8 mouse cellular contexts compared by ENCODE assay signal in the genomic region with DNA sequence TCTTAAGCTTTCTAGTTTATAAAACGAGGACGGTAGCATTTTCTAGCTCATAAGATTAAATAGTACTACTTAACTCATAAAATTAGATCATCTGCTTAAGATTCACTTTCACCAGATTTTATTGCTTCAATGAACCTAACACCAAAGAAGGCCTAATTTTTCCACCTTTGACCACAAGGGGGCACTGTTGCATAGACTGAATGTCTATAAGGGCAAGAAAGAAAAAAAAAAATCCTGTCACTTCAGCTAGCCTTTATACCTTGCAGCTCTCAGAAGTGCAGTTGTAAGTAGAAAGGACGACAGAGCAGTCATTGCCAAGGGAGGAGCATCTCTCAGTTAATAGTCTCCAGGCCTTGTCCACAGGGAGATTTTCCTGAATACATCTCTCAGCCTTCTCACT.
DNase-seq lines count a peak whose midpoint lies in the region; TF ChIP-seq lines count a peak whose summit lies in the region.
"Had no signal": no experiment of that assay in that cellular context is flagged by ENCODE, and none has a peak within 500 bp of the region (broad histone marks: within the 10 kb centered on the region; RNA-seq: fewer than 3 reads in every experiment).

No protein-coding gene starts in this region.

- no peaks in the 10 kb centered on the region for H3K27me3 ChIP-seq in E14TG2a.4 (ENCODE audit: insufficient read depth, low read length)
- H3K27me3 ChIP-seq: stomach, embryonic 15.5 days had no signal

- H3K4me1 ChIP-seq in E14TG2a.4 (replicated peaks; ENCODE audit: low read depth, low read length), result no peaks in the 10 kb centered on the region
- H3K4me1 ChIP-seq: stomach, embryonic 15.5 days had no signal

- DNase-seq in B cell, adult 2 months, result peak; percentile 78 to 80
- DNase-seq in cerebellum, adult 11 months, result peak; percentile 14
- peak; percentile 9 to 63 for DNase-seq in frontal cortex, postnatal 10 days (ENCODE audit: low spot score in 2 of 2)
- DNase-seq in layer of hippocampus, postnatal 36 days, result peak; percentile 9 to 53
- DNase-seq in mesoderm, embryonic 11.5 days (ENCODE audit: low read depth, low spot score), result peak; percentile 60
- peak; percentile 28 to 40 for DNase-seq in spleen, postnatal 36 days (ENCODE audit: low spot score in 2 of 2)

- H3K4me3 ChIP-seq in E14TG2a.4 (replicated peaks; ENCODE audit: low read length), result no peak overlapping the region
- H3K4me3 ChIP-seq: stomach, embryonic 15.5 days had no signal

- H3K36me3 ChIP-seq in E14TG2a.4 (ENCODE audit: insufficient read depth, low read length), result no peaks in the 10 kb centered on the region
- H3K36me3 ChIP-seq: stomach, embryonic 15.5 days had no signal

- TF ChIP-seq CTCF in E14TG2a.4 (conservative IDR thresholded peaks at IDR 0.05; ENCODE audit: low read length), result peak; percentile 33

- no peaks in the 10 kb centered on the region for H3K9me3 ChIP-seq in E14TG2a.4 (ENCODE audit: low read length)
- H3K9me3 ChIP-seq: stomach, embryonic 15.5 days had no signal

Comparison
In these comparisons a context has a peak if more than half of its experiments do, and no peak if none do; other contexts are left out.
1. DNase-seq: peak in every context shown above with its lines; median percentile 79 in B cell, adult 2 months; 60 in mesoderm, embryonic 11.5 days; 36 in frontal cortex, postnatal 10 days; 34 in spleen, postnatal 36 days; 31 in layer of hippocampus, postnatal 36 days; 14 in cerebellum, adult 11 months.